Mouse (Mus musculus): ENCODE measurements around the gene Tmem229a.

DNA sequence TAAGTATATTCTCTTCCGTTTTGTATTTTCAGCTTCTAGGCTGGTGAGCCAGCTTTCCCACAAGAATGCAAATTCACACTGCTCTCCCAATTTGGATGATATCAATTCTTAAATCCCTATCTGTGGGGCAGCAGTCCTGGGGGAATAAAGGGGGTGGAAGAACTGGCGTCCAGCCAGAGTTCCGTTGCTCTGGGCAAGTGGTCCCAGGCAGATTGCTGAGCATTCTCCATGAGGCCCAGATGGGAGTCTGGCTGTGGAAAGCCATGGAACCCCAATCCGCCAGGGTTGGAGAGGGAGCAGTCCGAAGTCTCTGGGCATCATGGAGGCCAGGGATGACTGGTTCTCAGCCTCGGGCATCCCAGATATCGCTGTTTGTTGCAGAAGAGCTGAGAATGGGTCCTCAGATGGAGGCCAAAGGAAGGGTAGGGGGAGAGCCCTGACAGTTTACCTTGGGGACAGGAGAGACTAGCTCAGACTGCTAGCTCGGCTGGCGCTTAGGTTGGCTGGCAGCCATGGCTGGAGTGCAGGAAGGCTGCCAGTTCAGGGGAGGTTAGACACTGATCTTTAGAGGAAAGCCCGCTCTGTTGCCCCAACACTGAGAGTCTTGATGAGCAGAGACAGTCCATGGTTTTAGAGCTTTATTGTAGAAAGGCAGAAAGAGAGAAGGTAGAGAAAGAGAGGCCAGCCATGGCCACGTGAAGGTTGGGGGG lies 30.9 kb downstream of the Tmem229a start:
- TF ChIP-seq CTCF (conservative IDR thresholded peaks at IDR 0.05; ENCODE audit: insufficient read depth, insufficient read length, low read depth, low read length) (no peak), POLR2A (IDR thresholded peaks at IDR 0.05; ENCODE audit: low read depth, low read length) (no peak)

All from kidney, adult 2 months (tissue).